Mouse (Mus musculus): ENCODE results near the gene Stpg1.
A peak's percentile ranks its signal among the peaks of the same experiment; 100 is the strongest.

Gene Stpg1

GRCm38 (mm10) chr4:135549323-135549722 is 54.7 kb downstream of the Stpg1 start:
- DNase-seq (ENCODE audit: low read depth): no peak

- no peak for DNase-seq (ENCODE audit: low read depth)
Observed at GRCm38 (mm10) chr4:135563794-135564193, 69.2 kb downstream of the Stpg1 start.

GRCm38 (mm10) chr4:135565400-135565799 is 70.8 kb downstream of the Stpg1 start:
- DNase-seq (ENCODE audit: low read depth): no peak

GRCm38 (mm10) chr4:135567042-135567441 is 72.5 kb downstream of the Stpg1 start:
- DNase-seq (ENCODE audit: low read depth): no peak

GRCm38 (mm10) chr4:135567484-135567883 is 72.9 kb downstream of the Stpg1 start:
- no peak for DNase-seq (ENCODE audit: low read depth)

GRCm38 (mm10) chr4:135569201-135569600 is 74.6 kb downstream of the Stpg1 start:
- peak; percentile 32 for DNase-seq (ENCODE audit: low read depth)

GRCm38 (mm10) chr4:135570152-135571036 is 75.8 kb downstream of the Stpg1 start:
- DNase-seq (ENCODE audit: low read depth): peak; percentile 77

- DNase-seq (ENCODE audit: low read depth): no peak
Observed at GRCm38 (mm10) chr4:135571037-135571550, 76.5 kb downstream of the Stpg1 start.

- DNase-seq (ENCODE audit: low read depth): peak; percentile 26
Observed at GRCm38 (mm10) chr4:135572276-135572675, 77.7 kb downstream of the Stpg1 start.

GRCm38 (mm10) chr4:135573251-135573808 is 78.7 kb downstream of the Stpg1 start, which contains the start of gene Grhl3:
Gene Grhl3, minus strand, starts transcription at chr4:135573630.
- DNase-seq (ENCODE audit: low read depth): peak; percentile 46

GRCm38 (mm10) chr4:135575365-135576140 is 81.0 kb downstream of the Stpg1 start:
- DNase-seq (ENCODE audit: low read depth): no peak

- DNase-seq (ENCODE audit: low read depth): no peak
Observed at GRCm38 (mm10) chr4:135578490-135578889, 83.9 kb downstream of the Stpg1 start.

GRCm38 (mm10) chr4:135579695-135580094 is 85.1 kb downstream of the Stpg1 start:
- no peak for DNase-seq (ENCODE audit: low read depth)

GRCm38 (mm10) chr4:135581222-135581910 is 86.8 kb downstream of the Stpg1 start:
- DNase-seq (ENCODE audit: low read depth): no peak

- DNase-seq (ENCODE audit: low read depth): no peak
Observed at GRCm38 (mm10) chr4:135584838-135585237, 90.2 kb downstream of the Stpg1 start.

All from induced T-regulatory cell, adult 2 months (primary cell).